Mouse (Mus musculus): ENCODE results near the gene Hoxc6. TPM values are rescaled to one million over a fixed set of nuclear protein-coding genes. Genes with fewer than 3 reads are reported as not detected.

Hoxc6 gene
- polyA plus RNA-seq, 1 experiment from 2014 or later: 1.3 TPM

GRCm38 (mm10) chr15:102980912-102981311, 17.1 kb upstream of the Hoxc6 start:
- Histone ChIP-seq H3K9ac (ENCODE audit: low read depth, low read length) (no peak overlapping the region), H3K27ac (ENCODE audit: low read depth, low read length) (no peak overlapping the region), H3K9me3 (ENCODE audit: control insufficient read depth, low read length) (no peaks in the 10 kb centered on the region), H3K36me3 (ENCODE audit: control insufficient read depth, insufficient read depth, low read length) (no peaks in the 10 kb centered on the region), H3K4me3 (ENCODE audit: low read depth, low read length) (peak overlapping the region; percentile 33), H3K27me3 (replicated peaks; ENCODE audit: control insufficient read depth, insufficient read depth, low read length) (peaks cover 100% of the 10 kb centered on the region), H3K4me2 (peak overlapping the region; percentile 57), H3K4me1 (replicated peaks; ENCODE audit: control insufficient read depth, insufficient read depth, low read length) (peaks cover 4% of the 10 kb centered on the region)
- no peak for DNase-seq (ENCODE audit: low spot score)
- under 1% methylated on average over 14 of the region's 14 CpGs for WGBS
- no peak for ATAC-seq (replicated peaks; ENCODE audit: low FRiP score)

GRCm38 (mm10) chr15:102981379-102982288, 16.4 kb upstream of the Hoxc6 start:
- Histone ChIP-seq H3K4me1 (replicated peaks; ENCODE audit: control insufficient read depth, insufficient read depth, low read length) (peaks cover 4% of the 10 kb centered on the region), H3K27me3 (replicated peaks; ENCODE audit: control insufficient read depth, insufficient read depth, low read length) (peaks cover 100% of the 10 kb centered on the region), H3K4me3 (ENCODE audit: low read depth, low read length) (peak overlapping the region; percentile 33), H3K9ac (ENCODE audit: low read depth, low read length) (no peak overlapping the region), H3K36me3 (ENCODE audit: control insufficient read depth, insufficient read depth, low read length) (no peaks in the 10 kb centered on the region), H3K4me2 (peak overlapping the region; percentile 57), H3K9me3 (ENCODE audit: control insufficient read depth, low read length) (no peaks in the 10 kb centered on the region), H3K27ac (ENCODE audit: low read depth, low read length) (no peak overlapping the region)
- under 1% methylated on average over 88 of the region's 88 CpGs for WGBS
- no peak for DNase-seq (ENCODE audit: low spot score)
- no peak for ATAC-seq (replicated peaks; ENCODE audit: low FRiP score)

- H3K36me3 ChIP-seq (ENCODE audit: control insufficient read depth, insufficient read depth, low read length): no peaks in the 10 kb centered on the region
- H3K4me3 ChIP-seq (ENCODE audit: low read depth, low read length): no peak overlapping the region
- DNase-seq (ENCODE audit: low spot score): no peak
- no peak overlapping the region for H3K27ac ChIP-seq (ENCODE audit: low read depth, low read length)
- H3K9ac ChIP-seq (ENCODE audit: low read depth, low read length): no peak overlapping the region
- ATAC-seq (replicated peaks; ENCODE audit: low FRiP score): no peak
- H3K27me3 ChIP-seq (replicated peaks; ENCODE audit: control insufficient read depth, insufficient read depth, low read length): peaks cover 100% of the 10 kb centered on the region
- H3K4me2 ChIP-seq: no peak overlapping the region
- no peaks in the 10 kb centered on the region for H3K9me3 ChIP-seq (ENCODE audit: control insufficient read depth, low read length)
- WGBS: 3% methylated on average over 12 of the region's 12 CpGs
- peaks cover 4% of the 10 kb centered on the region for H3K4me1 ChIP-seq (replicated peaks; ENCODE audit: control insufficient read depth, insufficient read depth, low read length)
Observed at GRCm38 (mm10) chr15:102983716-102984115, 14.3 kb upstream of the Hoxc6 start.

- WGBS: 2% methylated on average over 10 of the region's 10 CpGs
- Histone ChIP-seq H3K27me3 (replicated peaks; ENCODE audit: control insufficient read depth, insufficient read depth, low read length) (peaks cover 100% of the 10 kb centered on the region), H3K4me2 (no peak overlapping the region), H3K4me3 (ENCODE audit: low read depth, low read length) (no peak overlapping the region), H3K9me3 (ENCODE audit: control insufficient read depth, low read length) (no peaks in the 10 kb centered on the region), H3K27ac (ENCODE audit: low read depth, low read length) (no peak overlapping the region), H3K4me1 (replicated peaks; ENCODE audit: control insufficient read depth, insufficient read depth, low read length) (peaks cover 4% of the 10 kb centered on the region), H3K36me3 (ENCODE audit: control insufficient read depth, insufficient read depth, low read length) (no peaks in the 10 kb centered on the region), H3K9ac (ENCODE audit: low read depth, low read length) (no peak overlapping the region)
- ATAC-seq (replicated peaks; ENCODE audit: low FRiP score): no peak
- no peak for DNase-seq (ENCODE audit: low spot score)
Observed at GRCm38 (mm10) chr15:102984521-102984920, 13.5 kb upstream of the Hoxc6 start.

GRCm38 (mm10) chr15:102984925-102985324, 13.1 kb upstream of the Hoxc6 start:
- H3K4me2 ChIP-seq: no peak overlapping the region
- no peaks in the 10 kb centered on the region for H3K9me3 ChIP-seq (ENCODE audit: control insufficient read depth, low read length)
- no peak overlapping the region for H3K9ac ChIP-seq (ENCODE audit: low read depth, low read length)
- no peak for DNase-seq (ENCODE audit: low spot score)
- ATAC-seq (replicated peaks; ENCODE audit: low FRiP score): no peak
- no peaks in the 10 kb centered on the region for H3K36me3 ChIP-seq (ENCODE audit: control insufficient read depth, insufficient read depth, low read length)
- WGBS: 11% methylated on average over 3 of the region's 3 CpGs
- H3K4me1 ChIP-seq (replicated peaks; ENCODE audit: control insufficient read depth, insufficient read depth, low read length): peaks cover 4% of the 10 kb centered on the region
- H3K27me3 ChIP-seq (replicated peaks; ENCODE audit: control insufficient read depth, insufficient read depth, low read length): peaks cover 100% of the 10 kb centered on the region
- H3K27ac ChIP-seq (ENCODE audit: low read depth, low read length): no peak overlapping the region
- no peak overlapping the region for H3K4me3 ChIP-seq (ENCODE audit: low read depth, low read length)

GRCm38 (mm10) chr15:102987124-102987833, 10.8 kb upstream of the Hoxc6 start:
- no peaks in the 10 kb centered on the region for H3K4me1 ChIP-seq (replicated peaks; ENCODE audit: control insufficient read depth, insufficient read depth, low read length)
- 3% methylated on average over 21 of the region's 21 CpGs for WGBS
- ATAC-seq (replicated peaks; ENCODE audit: low FRiP score): no peak

GRCm38 (mm10) chr15:102988078-102988477, 10.0 kb upstream of the Hoxc6 start:
- H3K27me3 ChIP-seq (replicated peaks; ENCODE audit: control insufficient read depth, insufficient read depth, low read length): peaks cover 100% of the 10 kb centered on the region
- H3K9ac ChIP-seq (ENCODE audit: low read depth, low read length): no peak overlapping the region
- H3K4me2 ChIP-seq: no peak overlapping the region
- H3K4me1 ChIP-seq (replicated peaks; ENCODE audit: control insufficient read depth, insufficient read depth, low read length): no peaks in the 10 kb centered on the region
- H3K36me3 ChIP-seq (ENCODE audit: control insufficient read depth, insufficient read depth, low read length): no peaks in the 10 kb centered on the region
- no peak for DNase-seq (ENCODE audit: low spot score)
- H3K4me3 ChIP-seq (ENCODE audit: low read depth, low read length): no peak overlapping the region
- WGBS: 23% methylated on average over 5 of the region's 5 CpGs
- no peak overlapping the region for H3K27ac ChIP-seq (ENCODE audit: low read depth, low read length)
- H3K9me3 ChIP-seq (ENCODE audit: control insufficient read depth, low read length): no peaks in the 10 kb centered on the region
- no peak for ATAC-seq (replicated peaks; ENCODE audit: low FRiP score)

More at GRCm38 (mm10) chr15:102987124-102987833, 10.8 kb upstream of the Hoxc6 start:
- DNase-seq (ENCODE audit: low spot score): peak; percentile 85
- Histone ChIP-seq H3K27ac (ENCODE audit: low read depth, low read length) (no peak overlapping the region), H3K27me3 (replicated peaks; ENCODE audit: control insufficient read depth, insufficient read depth, low read length) (peaks cover 100% of the 10 kb centered on the region), H3K4me2 (no peak overlapping the region), H3K9ac (ENCODE audit: low read depth, low read length) (no peak overlapping the region), H3K36me3 (ENCODE audit: control insufficient read depth, insufficient read depth, low read length) (no peaks in the 10 kb centered on the region), H3K9me3 (ENCODE audit: control insufficient read depth, low read length) (no peaks in the 10 kb centered on the region), H3K4me3 (ENCODE audit: low read depth, low read length) (no peak overlapping the region)

GRCm38 (mm10) chr15:102990461-102991397, 7.3 kb upstream of the Hoxc6 start, which contains the start of gene Hoxc8:
Gene Hoxc8 (plus strand): TSS chr15:102990607.
- Histone ChIP-seq H3K4me2 (no peak within 1 kb of the TSS), H3K27ac (ENCODE audit: low read depth, low read length) (no peak within 1 kb of the TSS), H3K4me3 (ENCODE audit: low read depth, low read length) (peak within 1 kb of the TSS; percentile 4; the same call in 1 of the 2 replicates), H3K4me1 (replicated peaks; ENCODE audit: control insufficient read depth, insufficient read depth, low read length) (no peaks in the 10 kb centered on the region), H3K27me3 (replicated peaks; ENCODE audit: control insufficient read depth, insufficient read depth, low read length) (peaks cover 99% of the 10 kb centered on the region), H3K36me3 (ENCODE audit: control insufficient read depth, insufficient read depth, low read length) (no peaks in the 10 kb centered on the region), H3K9ac (ENCODE audit: low read depth, low read length) (no peak within 1 kb of the TSS), H3K9me3 (ENCODE audit: control insufficient read depth, low read length) (no peaks in the 10 kb centered on the region)
- ATAC-seq (replicated peaks; ENCODE audit: low FRiP score): no peak
- DNase-seq (ENCODE audit: low spot score): no peak
- WGBS: 2% methylated on average over 66 of the region's 69 CpGs
